ENCODE assay signal across 12 mouse cellular contexts in genomic region chr16:46008766-46009165, GRCm38 (mm10). TPM values are rescaled to one million over a fixed set of nuclear protein-coding genes. Genes with fewer than 3 reads are reported as not detected.
DNase-seq lines count a peak whose midpoint lies in the region; ATAC-seq and TF ChIP-seq lines count a peak whose summit lies in the region.
"Had no signal": no experiment of that assay in that cellular context is flagged by ENCODE, and none has a peak within 500 bp of the region (broad histone marks: within the 10 kb centered on the region; RNA-seq: fewer than 3 reads in every experiment).

No protein-coding gene starts in this region.

- no peaks in the 10 kb centered on the region for H3K36me3 ChIP-seq in limb, embryonic 13.5 days
- H3K36me3 ChIP-seq in neural tube, embryonic 15.5 days: no peaks in the 10 kb centered on the region
- H3K36me3 ChIP-seq: embryonic facial prominence, embryonic 15.5 days had no signal

- peaks cover 9% of the 10 kb centered on the region; the same call in 1 of the 2 replicates for H3K4me1 ChIP-seq in embryonic fibroblast, embryonic 13.5 days (ENCODE audit: control insufficient read depth, insufficient read depth, low read length)
- H3K4me1 ChIP-seq in limb, embryonic 13.5 days: peaks cover 16% of the 10 kb centered on the region
- peaks cover 16% of the 10 kb centered on the region for H3K4me1 ChIP-seq in neural tube, embryonic 15.5 days

- H3K27me3 ChIP-seq in limb, embryonic 13.5 days: peaks cover 14% of the 10 kb centered on the region
- H3K27me3 ChIP-seq in neural tube, embryonic 15.5 days (replicated peaks): no peaks in the 10 kb centered on the region
- H3K27me3 ChIP-seq: CH12.LX; embryonic facial prominence, embryonic 15.5 days had no signal

- no peak for ATAC-seq in limb, embryonic 13.5 days (ENCODE audit: low FRiP score, low read depth)
- ATAC-seq in neural tube, embryonic 15.5 days (ENCODE audit: low FRiP score): no peak

- no peaks in the 10 kb centered on the region for H3K9me3 ChIP-seq in limb, embryonic 13.5 days
- H3K9me3 ChIP-seq in neural tube, embryonic 15.5 days (replicated peaks): no peaks in the 10 kb centered on the region
- H3K9me3 ChIP-seq: embryonic facial prominence, embryonic 15.5 days had no signal

- H3K27ac ChIP-seq in embryonic fibroblast, embryonic 13.5 days (ENCODE audit: insufficient read depth, low read length): no peak overlapping the region
- no peak overlapping the region for H3K27ac ChIP-seq in limb, embryonic 13.5 days
- no peak overlapping the region for H3K27ac ChIP-seq in neural tube, embryonic 15.5 days (replicated peaks)
- H3K27ac ChIP-seq in gastrocnemius, adult 2 months: no peak overlapping the region
- H3K27ac ChIP-seq: embryonic facial prominence, embryonic 15.5 days; macrophage had no signal

- intact Hi-C loops in gastrocnemius, adult 2 months (cut with DNase I): no loop called here

- no peak for TF ChIP-seq CTCF in embryonic fibroblast, embryonic 13.5 days (IDR thresholded peaks at IDR 0.05; ENCODE audit: borderline replicate concordance, insufficient read depth, low read length)
- TF ChIP-seq CTCF in gastrocnemius, adult 2 months (IDR thresholded peaks at IDR 0.05): no peak

- no peak overlapping the region for H3K9ac ChIP-seq in limb, embryonic 13.5 days
- H3K9ac ChIP-seq in neural tube, embryonic 15.5 days (replicated peaks): peak overlapping the region; percentile 66; the same call in 1 of the 2 replicates
- H3K9ac ChIP-seq: embryonic facial prominence, embryonic 15.5 days had no signal

- 58% methylated on average over 3 of the region's 3 CpGs for WGBS in limb, embryonic 13.5 days
- 61% methylated on average over 3 of the region's 3 CpGs for WGBS in neural tube, embryonic 15.5 days

- H3K4me3 ChIP-seq in embryonic fibroblast, embryonic 13.5 days (ENCODE audit: insufficient read depth, low read length): peak overlapping the region; percentile 56
- H3K4me3 ChIP-seq in limb, embryonic 13.5 days: peak overlapping the region; percentile 59
- H3K4me3 ChIP-seq in neural tube, embryonic 15.5 days (replicated peaks): peak overlapping the region; percentile 74
- no peak overlapping the region for H3K4me3 ChIP-seq in gastrocnemius, adult 2 months

- peak overlapping the region; percentile 95 for H3K4me2 ChIP-seq in limb, embryonic 13.5 days (replicated peaks)
- peak overlapping the region; percentile 82 for H3K4me2 ChIP-seq in neural tube, embryonic 15.5 days

- no peak for TF ChIP-seq POLR2A in embryonic fibroblast, embryonic 13.5 days (IDR thresholded peaks at IDR 0.05; ENCODE audit: low read depth, low read length)

- DNase-seq in cerebellum, postnatal 25 days: peak; percentile 20 to 52
- no peak for DNase-seq in cerebellum, adult 11-12 months
- DNase-seq in gastrocnemius, adult 2 months: no peak
- no peak for DNase-seq in gastrocnemius, postnatal 25 days
- DNase-seq in heart, adult 8-10 months (ENCODE audit: low spot score): no peak
- DNase-seq: adrenal gland, adult 2 months had no signal

RNA-seq across cellular contexts. Expression of gene Plcxd2, which starts 1.3 kb away (rescaled TPM):
- polyA plus RNA-seq in embryonic fibroblast, embryonic 13.5 days (2011; ENCODE audit: insufficient read length, low read depth, missing spikeins): 7.5 and 8.9 TPM in 2 replicates
- polyA plus RNA-seq in limb, embryonic 13.5 days (2015; fragmentation: Nextera tagmentation; extraction: Ambion mirVana): 2.3 and 2.7 TPM in 2 replicates
- 14.9 and 15.8 TPM in 2 replicates for polyA plus RNA-seq in neural tube, embryonic 15.5 days (2015; fragmentation: Nextera tagmentation; extraction: Ambion mirVana)
- under 1 TPM; 0.17 to 0.23 TPM for total RNA-seq in gastrocnemius, adult 2 months (2021)
- under 1 TPM; 0.15 to 0.19 TPM for total RNA-seq in gastrocnemius, postnatal 25 days (2021)
- total RNA-seq in heart, adult 8-10 months (2022): under 1 TPM; 0.09 to 0.22 (median 0.12) TPM
- total RNA-seq: CH12.LX had no signal

RNA-seq across cellular contexts. Expression of gene Phldb2, which starts 55.4 kb away (rescaled TPM):
- 253 and 317 TPM in 2 replicates for polyA plus RNA-seq in embryonic fibroblast, embryonic 13.5 days (2011; ENCODE audit: insufficient read length, low read depth, missing spikeins)
- 76.8 and 77.8 TPM in 2 replicates for polyA plus RNA-seq in limb, embryonic 13.5 days (2015; fragmentation: Nextera tagmentation; extraction: Ambion mirVana)
- 7.2 and 11.2 TPM in 2 replicates for polyA plus RNA-seq in neural tube, embryonic 15.5 days (2015; fragmentation: Nextera tagmentation; extraction: Ambion mirVana)
- 1 to 10 TPM; 5.2 to 6.8 TPM for total RNA-seq in gastrocnemius, adult 2 months (2021)
- 1 to 10 TPM; 9.4 to 9.9 TPM for total RNA-seq in gastrocnemius, postnatal 25 days (2021)
- 10 to 100 TPM; 11.3 to 12.6 (median 11.8) TPM for total RNA-seq in heart, adult 8-10 months (2022)
- total RNA-seq: CH12.LX had no signal

Comparison
In these comparisons a context has a peak if more than half of its experiments do, and no peak if none do; other contexts are left out.
1. DNase-seq: peak in cerebellum, postnatal 25 days (2 of 2); none in cerebellum, adult 11-12 months (single experiment), gastrocnemius, adult 2 months (single experiment), gastrocnemius, postnatal 25 days (single experiment) and heart, adult 8-10 months (single experiment).